Mouse (Mus musculus) MEL (cell line): ENCODE data around the gene Dgkz. TPM values are rescaled to one million over a fixed set of nuclear protein-coding genes. Genes with fewer than 3 reads are reported as not detected.

Experiments
- DNase-seq: peaks from one replicate; pipeline ENCODE4 v3.0.0; 2011; ENCODE audit warnings: low read depth, low spot score
- H3K27ac ChIP-seq: 2 replicates; pipeline ENCODE4 v1.5.1; 2012; ENCODE audit warnings: low read depth, mild to moderate bottlenecking, control low read depth, low read length, moderate library complexity; ENCODE audit not compliant: control insufficient read depth
- H3K27me3 ChIP-seq, 2 experiments: fragments of 150-350 bp in 1 of 2; sonication (generic) in 1 of 2; 2 replicates each; pipeline ENCODE4 v1.6.1; 2012; ENCODE audit warnings: low read length in 2 of 2, mild to moderate bottlenecking in 2 of 2, improper control_type of control experiment in 1 of 2, moderate library complexity in 1 of 2; ENCODE audit not compliant: insufficient read depth in 2 of 2, control insufficient read depth in 1 of 2
- H3K36me3 ChIP-seq, 2 experiments: 2 replicates each; pipeline ENCODE4 v1.6.1; 2012 to 2014; ENCODE audit warnings: low read length in 2 of 2, improper control_type of control experiment in 1 of 2, inconsistent platforms in 1 of 2, mild to moderate bottlenecking in 1 of 2; ENCODE audit not compliant: insufficient read depth in 2 of 2, control insufficient read depth in 1 of 2
- H3K4me1 ChIP-seq, 2 experiments: fragments of 150-350 bp in 1 of 2; sonication (generic) in 1 of 2; 2 replicates each; pipeline ENCODE4 v1.6.1; 2012; ENCODE audit warnings: low read length in 2 of 2, improper control_type of control experiment in 1 of 2, mild to moderate bottlenecking in 1 of 2; ENCODE audit not compliant: insufficient read depth in 2 of 2, control insufficient read depth in 1 of 2
- H3K4me3 ChIP-seq, 2 experiments: fragments of 150-350 bp in 1 of 2; sonication (generic) in 1 of 2; 2 replicates each; pipeline ENCODE4 v1.5.1; 2012; ENCODE audit warnings: low read depth in 2 of 2, low read length in 2 of 2, mild to moderate bottlenecking in 2 of 2, moderate library complexity in 2 of 2, control low read depth in 1 of 2, improper control_type of control experiment in 1 of 2; ENCODE audit not compliant: control insufficient read depth in 1 of 2, insufficient read depth in 1 of 2
- H3K79me2 ChIP-seq: 2 replicates; pipeline ENCODE4 v1.6.1; 2012; ENCODE audit warnings: mild to moderate bottlenecking, low read length, moderate library complexity; ENCODE audit not compliant: control insufficient read depth, poor library complexity, insufficient read depth
- H3K9ac ChIP-seq: 2 replicates; pipeline ENCODE4 v1.6.1; 2012; ENCODE audit warnings: low read depth, mild to moderate bottlenecking, control low read depth, low read length, moderate library complexity; ENCODE audit not compliant: control insufficient read depth, poor library complexity, severe bottlenecking
- H3K9me3 ChIP-seq: fragments of 150-350 bp; sonication (generic); replicated peaks from 2 replicates; pipeline ENCODE4 v1.6.1; 2012; ENCODE audit warnings: mild to moderate bottlenecking, low read length, improper control_type of control experiment, moderate library complexity; ENCODE audit not compliant: insufficient read depth
- EP300 ChIP-seq, 2 experiments: IDR thresholded peaks; 2 replicates each; pipeline ENCODE4 v1.6.1; 2011; ENCODE audit warnings: improper control_type of control experiment in 2 of 2, low read length in 2 of 2, low read depth in 1 of 2, mild to moderate bottlenecking in 1 of 2
- GABPA ChIP-seq: IDR thresholded peaks from 2 replicates; pipeline ENCODE4 v1.6.1; 2012; ENCODE audit warnings: low read depth, mild to moderate bottlenecking, inconsistent platforms, low read length, improper control_type of control experiment, moderate library complexity
- GATA1 ChIP-seq: IDR thresholded peaks from 2 replicates; pipeline ENCODE4 v1.6.1; 2011; ENCODE audit warnings: low read depth, low read length, improper control_type of control experiment
- KAT2A ChIP-seq: conservative IDR thresholded peaks from 2 replicates; pipeline ENCODE4 v1.6.1; 2012; ENCODE audit warnings: low read depth, low read length, improper control_type of control experiment, inconsistent platforms
- MAZ ChIP-seq: IDR thresholded peaks from 2 replicates; pipeline ENCODE4 v1.6.1; 2012; ENCODE audit warnings: low read depth, mild to moderate bottlenecking, inconsistent platforms, low read length, improper control_type of control experiment
- MEF2A ChIP-seq: IDR thresholded peaks from 2 replicates; pipeline ENCODE4 v1.6.1; 2014; ENCODE audit warnings: low read depth, mild to moderate bottlenecking, inconsistent platforms, low read length, improper control_type of control experiment; ENCODE audit not compliant: poor library complexity, insufficient replicate concordance, severe bottlenecking; ENCODE audit errors: extremely low read depth
- MYB ChIP-seq: IDR thresholded peaks from 2 replicates; pipeline ENCODE4 v1.6.1; 2011; ENCODE audit warnings: mild to moderate bottlenecking, low read depth, low read length, improper control_type of control experiment
- MYC ChIP-seq: IDR thresholded peaks from 2 replicates; pipeline ENCODE4 v1.6.1; 2011; ENCODE audit warnings: low read depth, mild to moderate bottlenecking, low read length, improper control_type of control experiment, moderate library complexity
- POLR2A ChIP-seq, 2 experiments: IDR thresholded peaks; 2 replicates each; pipeline ENCODE4 v1.6.1; 2011 to 2012; ENCODE audit warnings: low read length in 2 of 2, mild to moderate bottlenecking in 2 of 2, control low read depth in 1 of 2, improper control_type of control experiment in 1 of 2, low read depth in 1 of 2, moderate library complexity in 1 of 2; ENCODE audit not compliant: control insufficient read depth in 1 of 2, insufficient read depth in 1 of 2, poor library complexity in 1 of 2
- RAD21 ChIP-seq: IDR thresholded peaks from 2 replicates; pipeline ENCODE4 v1.6.1; 2011; ENCODE audit warnings: mild to moderate bottlenecking, low read depth, low read length, improper control_type of control experiment
- TBP ChIP-seq: IDR thresholded peaks from 2 replicates; pipeline ENCODE4 v1.8.0; 2011; ENCODE audit warnings: low read depth, low read length, improper control_type of control experiment
- TCF12 ChIP-seq: IDR thresholded peaks from 2 replicates; pipeline ENCODE4 v1.6.1; 2014; ENCODE audit warnings: low read depth, mild to moderate bottlenecking, inconsistent platforms, low read length, improper control_type of control experiment, moderate library complexity
- USF1 ChIP-seq: IDR thresholded peaks from 2 replicates; pipeline ENCODE4 v1.6.1; 2014; ENCODE audit warnings: low read depth, mild to moderate bottlenecking, inconsistent platforms, low read length, improper control_type of control experiment, moderate library complexity
- USF2 ChIP-seq, 2 experiments: IDR thresholded peaks; 2 replicates each; pipeline ENCODE4 v1.6.1; 2011 to 2012; ENCODE audit warnings: improper control_type of control experiment in 2 of 2, low read length in 2 of 2, borderline replicate concordance in 1 of 2, inconsistent platforms in 1 of 2, low read depth in 1 of 2, mild to moderate bottlenecking in 1 of 2; ENCODE audit not compliant: insufficient read depth in 1 of 2
- ZC3H11A ChIP-seq: IDR thresholded peaks from 2 replicates; pipeline ENCODE4 v1.6.1; 2012; ENCODE audit warnings: low read depth, mild to moderate bottlenecking, inconsistent platforms, low read length, improper control_type of control experiment
- ZKSCAN1 ChIP-seq: IDR thresholded peaks from 2 replicates; pipeline ENCODE4 v1.6.1; 2012; ENCODE audit warnings: low read depth, mild to moderate bottlenecking, inconsistent platforms, low read length, improper control_type of control experiment, moderate library complexity
- ZMIZ1 ChIP-seq: IDR thresholded peaks from 2 replicates; pipeline ENCODE4 v1.6.1; 2012; ENCODE audit warnings: low read depth, mild to moderate bottlenecking, inconsistent platforms, low read length, improper control_type of control experiment, moderate library complexity
- polyA plus RNA-seq, 2 experiments: library from polyadenylated mRNA; stranded (reverse) in 1 of 2; unstranded in 1 of 2; fragments of >175 nt in 1 of 2; fragments of >200 nt in 1 of 2; gene quantifications; 2 replicates each; pipeline versions ENCODE4 v1.2.1 to v1.2.4; 2012; ENCODE audit warnings: low replicate concordance in 2 of 2, low read depth in 1 of 2; ENCODE audit not compliant: insufficient read length in 2 of 2, insufficient read depth in 1 of 2, missing spikeins in 1 of 2
- total RNA-seq: library from RNA; depleted of rRNA; stranded (reverse); fragments of 300-350 nt; gene quantifications from 2 replicates; pipeline ENCODE4 v1.2.3, GENCODE M21; 2012

Gene Dgkz
- total and polyA plus RNA-seq, 3 experiments, result 65.6 to 165 TPM; not detected in 1

DNA sequence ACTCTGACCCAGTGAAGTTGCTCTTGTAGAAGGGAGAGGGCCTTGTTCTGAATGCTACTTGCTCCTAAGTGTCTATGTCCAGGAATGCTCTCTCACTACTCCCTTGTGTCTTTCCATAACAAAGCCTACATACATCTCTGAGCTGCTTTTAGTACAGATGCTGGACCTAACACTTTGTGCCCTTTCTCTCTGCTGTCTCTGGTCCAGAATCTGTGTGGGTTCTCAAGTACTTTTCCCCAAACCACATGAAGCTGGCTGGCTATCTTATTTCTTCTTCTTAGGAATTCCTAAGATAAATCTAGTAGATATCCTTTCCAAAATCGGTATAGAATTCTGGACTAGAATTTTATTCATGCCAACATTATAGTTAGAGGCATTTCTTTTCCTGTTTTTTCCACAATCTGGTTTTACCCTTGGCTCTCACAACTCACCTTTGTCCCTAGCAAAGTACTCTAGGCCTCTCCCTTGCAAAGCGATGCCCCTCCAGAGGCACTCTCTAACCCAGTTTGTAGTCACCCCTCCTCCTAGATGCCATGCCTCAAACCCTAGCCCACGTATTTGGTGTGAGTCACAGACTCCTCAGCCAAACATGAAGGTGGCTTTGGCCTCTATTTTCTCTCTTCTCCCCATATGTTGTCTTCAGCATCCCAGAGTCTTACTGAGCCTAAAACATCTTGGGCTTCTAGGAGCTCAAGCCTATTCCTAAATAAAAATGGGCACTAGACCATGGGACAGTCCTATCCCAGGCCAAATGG, 72.3 kb downstream of the Dgkz start:
- Histone ChIP-seq H3K27me3 (no peaks in the 10 kb centered on the region), H3K4me3 (no peak overlapping the region), H3K4me1 (no peaks in the 10 kb centered on the region), H3K79me2 (no peaks in the 10 kb centered on the region), H3K9ac (no peak overlapping the region), H3K36me3 (peaks cover 0 to 9% of the 10 kb centered on the region in 2 experiments; a peak in 2 of 4 replicates), H3K9me3 (no peaks in the 10 kb centered on the region), H3K27ac (no peak overlapping the region)
- TF ChIP-seq GABPA (no peak), MAZ (no peak)
- DNase-seq, result no peak

DNA sequence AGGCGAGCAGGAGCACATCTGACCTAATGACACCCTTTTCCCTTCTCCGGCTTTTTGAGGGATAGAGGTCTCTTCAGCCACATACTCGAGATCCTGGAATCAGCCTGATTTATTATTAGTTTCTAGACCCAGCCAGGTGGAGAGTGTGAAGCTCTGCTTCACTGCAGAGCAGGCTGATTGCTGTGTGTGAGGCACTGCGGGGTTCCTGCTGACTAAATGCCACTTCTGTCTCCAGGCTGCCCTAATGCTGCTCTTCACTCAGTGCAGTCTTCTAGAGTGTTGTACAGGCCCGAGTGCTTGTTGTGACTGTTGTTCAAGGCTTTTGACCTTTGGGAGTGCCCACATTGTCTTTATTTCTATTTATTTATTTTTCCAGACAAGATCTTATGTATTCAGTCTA, 73.3 kb downstream of the Dgkz start:
- H3K4me1 ChIP-seq, result no peaks in the 10 kb centered on the region
- no peak overlapping the region for H3K4me3 ChIP-seq
- TF ChIP-seq MAZ, result no peak
- no peak for TF ChIP-seq ZKSCAN1
- no peak for TF ChIP-seq USF1
- TF ChIP-seq ZC3H11A, result no peak
- no peak for TF ChIP-seq RAD21
- TF ChIP-seq GATA1, result no peak
- no peak for TF ChIP-seq MYB
- no peak for TF ChIP-seq KAT2A
- no peak for TF ChIP-seq TCF12
- TF ChIP-seq MEF2A, result no peak
- TF ChIP-seq EP300 (IDR thresholded peaks at IDR 0.05; ENCODE audit: low read depth in 1 of 2, low read length in 2 of 2), result no peak
- no peak for TF ChIP-seq ZMIZ1
- TF ChIP-seq MYC, result no peak
- no peak for TF ChIP-seq USF2 (IDR thresholded peaks at IDR 0.05; ENCODE audit: borderline replicate concordance in 1 of 2, insufficient read depth in 1 of 2, low read depth in 1 of 2, low read length in 2 of 2)
- no peak for TF ChIP-seq POLR2A (IDR thresholded peaks at IDR 0.05; ENCODE audit: control insufficient read depth in 1 of 2, insufficient read depth in 1 of 2, low read depth in 1 of 2, low read length in 2 of 2, poor library complexity in 1 of 2)
- TF ChIP-seq TBP, result no peak
- H3K36me3 ChIP-seq, result peaks cover 0 to 11% of the 10 kb centered on the region in 2 experiments; a peak in 2 of 4 replicates
- no peak overlapping the region for H3K27ac ChIP-seq
- DNase-seq, result no peak
- no peaks in the 10 kb centered on the region for H3K27me3 ChIP-seq
- no peaks in the 10 kb centered on the region for H3K9me3 ChIP-seq
- no peaks in the 10 kb centered on the region for H3K79me2 ChIP-seq
- no peak overlapping the region for H3K9ac ChIP-seq
